Mouse (Mus musculus) heart, adult 2 months (tissue): ENCODE data around the gene Msl3.

Source experiments
- CTCF ChIP-seq: fragments of 200-600 bp; IDR thresholded peaks from 2 replicates; pipeline ENCODE4 v1.8.1; 2022; ENCODE audit warnings: antibody characterized with exemption, mild to moderate bottlenecking, moderate library complexity
- EP300 ChIP-seq: fragments of 200-500 bp; IDR thresholded peaks from 2 replicates; pipeline ENCODE4 v1.6.1; 2011; ENCODE audit warnings: low read depth, low read length, control low read depth; ENCODE audit not compliant: insufficient read depth
- POLR2A ChIP-seq: fragments of 200-500 bp; IDR thresholded peaks from 2 replicates; pipeline ENCODE4 v1.6.1; 2011; ENCODE audit warnings: mild to moderate bottlenecking, low read depth, low read length, control low read depth; ENCODE audit not compliant: insufficient read depth

DNA sequence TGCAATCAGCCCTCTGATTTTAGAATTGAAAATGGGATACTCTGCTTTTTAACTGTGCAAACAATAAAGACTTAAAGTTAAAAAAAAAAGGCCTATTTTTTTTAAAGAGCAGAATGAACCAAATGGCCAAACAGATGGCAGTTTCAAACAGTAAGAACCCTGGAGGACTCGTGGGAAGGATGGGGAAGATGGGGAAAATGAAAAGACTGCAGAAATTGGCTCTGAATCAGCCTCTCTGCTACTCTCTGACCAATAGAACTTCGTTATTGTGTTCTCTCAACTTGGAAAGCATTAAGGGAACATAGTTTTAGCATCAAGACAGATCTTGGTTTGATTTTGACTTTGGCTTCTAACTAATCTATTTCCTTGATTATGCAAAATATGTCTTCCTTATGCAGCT lies 24.4 kb downstream of the Msl3 start:
- no peak for TF ChIP-seq CTCF
- no peak for TF ChIP-seq EP300
- TF ChIP-seq POLR2A: no peak
